Mouse (Mus musculus) midbrain, embryonic 14.5 days (tissue): ENCODE measurements around the gene Slc30a5. TPM values are rescaled to one million over a fixed set of nuclear protein-coding genes. Genes with fewer than 3 reads are reported as not detected.
A peak's percentile ranks its signal among the peaks of the same experiment; 100 is the strongest.

Experiments used
- ATAC-seq: fragments of 200-750 bp; cut with Nextera tagmentation; 2 replicates; pipeline ENCODE4 v1.8.0; 2017; ENCODE audit warnings: moderate number of reproducible peaks, moderate library complexity; ENCODE audit not compliant: low FRiP score, low TSS enrichment
- DNase-seq: peaks from one replicate; pipeline ENCODE4 v3.0.0-alpha.2; 2015
- H3K27ac ChIP-seq: fragments of 300-500 bp; sonication (generic); replicated peaks from 2 replicates; pipeline ENCODE4 v1.5.1; 2014; ENCODE audit warnings: mild to moderate bottlenecking, low read depth, low read length, moderate library complexity
- H3K27me3 ChIP-seq: fragments of 300-500 bp; sonication (generic); 2 replicates; pipeline ENCODE4 v1.6.1; 2014; ENCODE audit warnings: low read length, control low read depth, mixed read lengths; ENCODE audit not compliant: control insufficient read depth, insufficient read depth
- H3K36me3 ChIP-seq: fragments of 300-500 bp; sonication (generic); 2 replicates; pipeline ENCODE4 v1.6.1; 2014; ENCODE audit warnings: low read length, control low read depth; ENCODE audit not compliant: control insufficient read depth, insufficient read depth
- H3K4me1 ChIP-seq: fragments of 300-500 bp; sonication (generic); 2 replicates; pipeline ENCODE4 v1.6.1; 2014; ENCODE audit warnings: mild to moderate bottlenecking, antibody characterized with exemption, low read length, control low read depth; ENCODE audit not compliant: control insufficient read depth, insufficient read depth
- H3K4me2 ChIP-seq: fragments of 300-500 bp; sonication (generic); 2 replicates; pipeline ENCODE4 v1.6.1; 2014; ENCODE audit warnings: mild to moderate bottlenecking, low read length, moderate library complexity
- H3K4me3 ChIP-seq: fragments of 300-500 bp; sonication (generic); replicated peaks from 2 replicates; pipeline ENCODE4 v1.5.1; 2014; ENCODE audit warnings: low read depth, low read length
- H3K9ac ChIP-seq: fragments of 300-500 bp; sonication (generic); replicated peaks from 2 replicates; pipeline ENCODE4 v1.6.1; 2014; ENCODE audit warnings: mild to moderate bottlenecking, low read length, moderate library complexity
- H3K9me3 ChIP-seq: fragments of 300-500 bp; sonication (generic); 2 replicates; pipeline ENCODE4 v1.6.1; 2016; ENCODE audit warnings: low read length, control low read depth, mixed read lengths; ENCODE audit not compliant: control insufficient read depth
- WGBS: fragments of 180-500 bp; shearing (Covaris S2); extraction: QIAGEN DNeasy Blood & Tissue Kit; methylation state at CpG from one replicate; pipeline ENCODE4 v1.1.7; 2014; 5-methylcytosine and 5-hydroxymethylcytosine counted together
- polyA plus RNA-seq: library from polyadenylated mRNA; unstranded; fragments of >200 nt; fragmentation: Nextera tagmentation; extraction: Ambion mirVana; gene quantifications from 2 replicates; pipeline ENCODE4 v1.2.1, GENCODE M21; 2014

The Slc30a5 gene
- polyA plus RNA-seq, 1 experiment from 2014 or later, result 38.7 TPM

GRCm38 (mm10) chr13:100846891-100847579, 13.8 kb upstream of the Slc30a5 start:
- peak; percentile 20; the same call in 1 of the 2 replicates for ATAC-seq
- H3K36me3 ChIP-seq, result no peaks in the 10 kb centered on the region
- H3K27me3 ChIP-seq, result no peaks in the 10 kb centered on the region
- H3K4me2 ChIP-seq, result peak overlapping the region; percentile 48
- DNase-seq, result peak; percentile 69
- no peaks in the 10 kb centered on the region for H3K9me3 ChIP-seq
- no peak overlapping the region for H3K27ac ChIP-seq
- H3K4me3 ChIP-seq, result no peak overlapping the region
- 34% methylated on average over 21 of the region's 21 CpGs for WGBS
- no peak overlapping the region; the same call in 1 of the 2 replicates for H3K9ac ChIP-seq
- no peaks in the 10 kb centered on the region for H3K4me1 ChIP-seq

GRCm38 (mm10) chr13:100846254-100846653, 13.0 kb upstream of the Slc30a5 start:
- H3K27me3 ChIP-seq, result no peaks in the 10 kb centered on the region
- H3K36me3 ChIP-seq, result no peaks in the 10 kb centered on the region
- DNase-seq, result no peak
- H3K4me1 ChIP-seq, result no peaks in the 10 kb centered on the region
- no peak for ATAC-seq
- H3K27ac ChIP-seq, result no peak overlapping the region
- no peaks in the 10 kb centered on the region for H3K9me3 ChIP-seq
- WGBS, result 90% methylated on average over 8 of the region's 8 CpGs
- no peak overlapping the region for H3K9ac ChIP-seq
- H3K4me2 ChIP-seq, result no peak overlapping the region
- H3K4me3 ChIP-seq, result no peak overlapping the region

GRCm38 (mm10) chr13:100843944-100844343, 10.7 kb upstream of the Slc30a5 start:
- 81% methylated on average over 2 of the region's 2 CpGs for WGBS
- H3K27me3 ChIP-seq, result no peaks in the 10 kb centered on the region
- no peak overlapping the region for H3K27ac ChIP-seq
- H3K4me1 ChIP-seq, result no peaks in the 10 kb centered on the region
- H3K4me3 ChIP-seq, result no peak overlapping the region
- H3K9me3 ChIP-seq, result no peaks in the 10 kb centered on the region
- no peak overlapping the region for H3K4me2 ChIP-seq
- ATAC-seq, result no peak
- no peaks in the 10 kb centered on the region for H3K36me3 ChIP-seq
- no peak for DNase-seq
- no peak overlapping the region for H3K9ac ChIP-seq

- no peak for DNase-seq
- Histone ChIP-seq H3K9ac (no peak overlapping the region), H3K4me3 (no peak overlapping the region), H3K36me3 (no peaks in the 10 kb centered on the region), H3K27ac (no peak overlapping the region), H3K9me3 (no peaks in the 10 kb centered on the region), H3K27me3 (no peaks in the 10 kb centered on the region), H3K4me2 (no peak overlapping the region), H3K4me1 (no peaks in the 10 kb centered on the region)
- 81% methylated on average over 7 of the region's 7 CpGs for WGBS
- no peak for ATAC-seq
These were observed 9.9 kb upstream of the Slc30a5 start for GRCm38 (mm10) chr13:100843016-100843725.

- Histone ChIP-seq H3K27ac (no peak overlapping the region), H3K36me3 (no peaks in the 10 kb centered on the region), H3K9me3 (no peaks in the 10 kb centered on the region), H3K4me1 (no peaks in the 10 kb centered on the region), H3K9ac (no peak overlapping the region), H3K27me3 (no peaks in the 10 kb centered on the region), H3K4me3 (no peak overlapping the region), H3K4me2 (no peak overlapping the region)
- WGBS, result 86% methylated on average over 6 of the region's 6 CpGs
- DNase-seq, result no peak
- ATAC-seq, result no peak
These were observed 8.5 kb upstream of the Slc30a5 start for GRCm38 (mm10) chr13:100841741-100842140.

- H3K4me1 ChIP-seq, result peaks cover 16% of the 10 kb centered on the region
- DNase-seq (no peak), ATAC-seq (no peak)
- no peaks in the 10 kb centered on the region for H3K27me3 ChIP-seq
- H3K4me3 ChIP-seq, result no peak overlapping the region
- H3K9ac ChIP-seq, result no peak overlapping the region
- H3K9me3 ChIP-seq, result no peaks in the 10 kb centered on the region
- H3K4me2 ChIP-seq, result no peak overlapping the region
- H3K27ac ChIP-seq, result no peak overlapping the region
- H3K36me3 ChIP-seq, result no peaks in the 10 kb centered on the region
These were observed 1.6 kb upstream of the Slc30a5 start for GRCm38 (mm10) chr13:100834777-100835176.

- DNase-seq (no peak), ATAC-seq (no peak)
- Histone ChIP-seq H3K27ac (peak overlapping the region; percentile 91; the same call in 1 of the 2 replicates), H3K36me3 (no peaks in the 10 kb centered on the region), H3K9ac (no peak overlapping the region), H3K27me3 (no peaks in the 10 kb centered on the region), H3K4me2 (peak overlapping the region; percentile 69), H3K4me1 (peaks cover 16% of the 10 kb centered on the region), H3K9me3 (no peaks in the 10 kb centered on the region), H3K4me3 (peak overlapping the region; percentile 93; the same call in 1 of the 2 replicates)
- 57% methylated on average over 6 of the region's 6 CpGs for WGBS
These were observed 394 bp upstream of the Slc30a5 start for GRCm38 (mm10) chr13:100833640-100834002.

GRCm38 (mm10) chr13:100832188-100832587, 1.0 kb downstream of the Slc30a5 start:
- Histone ChIP-seq H3K36me3 (peaks cover 8% of the 10 kb centered on the region; the same call in 1 of the 2 replicates), H3K27ac (no peak overlapping the region), H3K9ac (peak overlapping the region; percentile 92), H3K27me3 (no peaks in the 10 kb centered on the region), H3K4me2 (peak overlapping the region; percentile 69), H3K4me3 (peak overlapping the region; percentile 93), H3K4me1 (peaks cover 16% of the 10 kb centered on the region), H3K9me3 (no peaks in the 10 kb centered on the region)
- ATAC-seq (no peak), DNase-seq (no peak)
- 9% methylated on average over 8 of the region's 8 CpGs for WGBS

- H3K27ac ChIP-seq, result no peak overlapping the region
- no peak overlapping the region for H3K4me3 ChIP-seq
- no peak for DNase-seq
- 87% methylated on average over 6 of the region's 6 CpGs for WGBS
- no peaks in the 10 kb centered on the region for H3K9me3 ChIP-seq
- peaks cover 16% of the 10 kb centered on the region for H3K4me1 ChIP-seq
- no peak for ATAC-seq
- no peak overlapping the region for H3K4me2 ChIP-seq
- no peaks in the 10 kb centered on the region for H3K27me3 ChIP-seq
- no peak overlapping the region for H3K9ac ChIP-seq
- peaks cover 16% of the 10 kb centered on the region for H3K36me3 ChIP-seq
These were observed 2.1 kb downstream of the Slc30a5 start for GRCm38 (mm10) chr13:100831123-100831522.
